Mouse (Mus musculus) gastrocnemius, adult 8-10 months (tissue): ENCODE measurements at regions not wholly inside any gene's neighbourhood (a gene's known extent, or its start where the extent isn't known, plus 50 kb on each side); places are given as distances from the start of the nearest gene placed in this dataset.

Experiments used
- DNase-seq, 2 experiments: peaks; one replicate each; pipeline ENCODE4 v3.0.0; 2022; ENCODE audit warnings: low spot score in 2 of 2

DNA sequence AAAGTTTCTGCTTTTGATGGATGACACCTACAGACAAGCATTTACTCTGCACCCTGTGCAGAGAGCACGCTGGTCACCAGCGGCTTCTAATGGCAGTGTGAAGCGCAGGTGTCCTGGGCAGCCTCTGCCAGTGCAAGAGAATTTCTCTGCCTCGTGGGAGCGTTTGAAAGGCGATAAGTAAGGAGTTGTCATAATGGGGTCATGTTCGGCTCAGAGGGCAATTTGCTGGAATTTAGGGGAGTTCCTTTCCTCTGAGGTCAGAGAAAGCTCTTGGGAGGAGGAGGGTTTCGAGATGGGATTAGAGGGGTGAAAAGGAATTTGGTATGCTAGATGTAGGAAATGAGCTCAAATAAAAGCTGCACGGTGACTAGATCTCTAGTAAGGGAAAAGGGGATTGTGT, 144.5 kb downstream of the Ttc32 start:
- DNase-seq, result no peak

DNA sequence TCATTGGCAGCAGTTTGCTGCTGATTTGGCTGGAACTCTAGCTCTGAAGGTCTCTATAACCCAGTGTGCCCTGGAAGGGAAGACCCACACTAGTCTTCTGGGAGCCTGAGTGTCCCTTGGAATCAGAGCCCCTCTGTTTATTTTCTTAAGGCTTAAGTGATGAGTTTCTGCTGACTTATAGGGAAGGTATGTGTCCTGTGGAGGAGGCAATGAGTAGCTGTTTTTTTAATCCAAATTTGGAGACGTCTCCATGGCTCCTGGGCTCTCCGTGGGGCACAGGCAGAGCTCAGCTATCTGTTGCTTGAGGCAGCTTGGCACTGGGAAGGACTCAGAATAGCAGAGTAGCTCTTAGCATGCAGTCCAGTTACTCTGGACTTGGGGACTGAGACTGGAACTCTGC, 146.4 kb downstream of the Ttc32 start:
- no peak for DNase-seq

DNA sequence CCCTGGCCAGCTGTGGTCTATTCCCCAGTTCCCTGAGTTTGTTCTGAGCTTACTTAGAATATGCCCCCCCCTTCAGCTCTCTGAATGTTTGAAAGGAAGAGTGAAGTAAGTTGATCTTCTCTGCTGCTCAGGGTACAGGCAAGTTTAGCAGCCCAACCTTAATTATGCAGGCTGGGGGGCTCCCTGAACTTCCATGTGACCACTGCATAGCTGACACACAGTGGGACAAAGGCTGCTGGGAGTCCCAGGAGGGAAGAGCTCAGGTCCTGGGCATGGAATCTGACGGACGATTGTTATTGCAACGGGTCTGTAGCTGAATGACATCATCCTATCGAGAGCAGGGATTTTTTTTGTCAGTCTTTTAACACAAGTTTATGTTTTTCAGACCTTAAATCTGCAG, 148.8 kb downstream of the Ttc32 start:
- DNase-seq, result no peak

DNA sequence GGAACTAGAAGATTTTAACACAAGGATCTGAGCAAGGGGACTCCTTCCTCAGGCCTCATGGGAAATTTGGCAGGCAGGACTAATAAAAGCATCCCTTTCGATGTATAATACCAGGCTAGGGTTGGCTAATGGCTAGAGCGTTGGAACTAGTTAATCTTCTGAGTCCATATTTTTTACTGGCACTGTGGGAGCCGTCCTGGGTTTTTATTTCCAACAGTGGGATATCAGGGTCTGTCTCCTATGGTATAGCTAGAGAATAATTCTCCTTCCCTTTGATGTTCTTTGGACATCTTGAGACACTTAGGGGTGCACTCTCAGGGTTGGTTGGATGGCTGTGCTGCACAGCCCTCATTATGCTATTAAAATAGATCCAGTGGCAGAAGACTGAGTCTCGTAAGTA, 150.9 kb downstream of the Ttc32 start:
- no peak for DNase-seq

DNA sequence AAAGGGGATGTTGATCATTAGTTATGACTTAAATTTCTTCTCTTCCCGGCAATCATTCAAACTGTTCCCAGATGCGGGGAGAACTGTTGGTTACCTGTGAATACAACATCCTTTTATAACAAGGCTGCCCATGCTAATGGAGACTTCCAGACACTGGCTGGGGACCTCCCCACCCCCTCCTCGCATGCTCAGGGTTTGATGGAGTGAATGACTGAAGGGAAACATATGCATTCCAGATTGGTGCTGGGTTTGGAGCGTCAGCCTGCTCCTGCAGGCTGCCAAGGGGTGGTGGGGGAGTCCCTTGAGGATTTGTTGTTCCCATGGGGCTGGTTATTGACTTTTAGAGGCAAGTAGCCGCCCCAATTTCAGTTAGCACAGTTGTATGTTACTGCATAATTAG, 161.9 kb downstream of the Ttc32 start:
- DNase-seq, result no peak

DNA sequence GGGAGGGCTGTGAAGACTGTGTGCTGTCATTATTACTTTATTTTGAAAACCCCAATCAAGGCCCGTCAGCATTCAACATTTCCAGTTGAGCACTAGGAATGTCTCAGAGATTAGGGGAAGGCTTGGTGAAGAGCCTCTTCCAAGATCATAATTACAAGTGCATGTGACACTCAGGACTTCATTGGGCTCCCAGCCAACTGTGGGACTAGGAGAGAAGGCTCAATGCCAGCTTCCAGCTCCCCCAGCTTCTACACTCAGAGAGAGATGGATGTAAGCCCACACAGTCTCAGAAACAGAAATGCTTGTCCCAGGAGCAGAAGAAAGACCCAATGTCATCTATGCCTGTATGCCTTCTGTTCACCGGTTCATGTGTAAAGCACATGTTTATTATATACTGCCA, 169.5 kb downstream of the Ttc32 start:
- DNase-seq, result no peak

DNA sequence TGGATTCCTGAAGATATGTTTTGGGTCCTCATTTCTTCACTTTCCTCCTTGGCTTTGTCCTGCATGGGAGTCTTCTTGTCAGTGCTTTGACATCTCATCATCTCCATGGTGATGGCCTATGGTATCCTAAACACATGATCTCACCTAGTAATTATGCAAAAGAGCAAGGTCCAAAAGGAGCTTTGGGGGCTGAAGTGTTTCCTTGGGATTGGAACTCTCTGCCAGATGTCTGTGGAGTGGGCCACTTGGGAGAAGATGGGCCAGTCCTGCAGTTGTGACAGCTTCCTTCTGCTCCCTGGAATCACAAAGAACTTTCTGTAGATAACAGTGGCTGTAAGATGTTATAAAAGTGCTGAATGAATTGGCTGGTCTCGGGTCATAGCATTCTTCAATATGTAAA, 182.4 kb downstream of the Ttc32 start:
- DNase-seq, result no peak

DNA sequence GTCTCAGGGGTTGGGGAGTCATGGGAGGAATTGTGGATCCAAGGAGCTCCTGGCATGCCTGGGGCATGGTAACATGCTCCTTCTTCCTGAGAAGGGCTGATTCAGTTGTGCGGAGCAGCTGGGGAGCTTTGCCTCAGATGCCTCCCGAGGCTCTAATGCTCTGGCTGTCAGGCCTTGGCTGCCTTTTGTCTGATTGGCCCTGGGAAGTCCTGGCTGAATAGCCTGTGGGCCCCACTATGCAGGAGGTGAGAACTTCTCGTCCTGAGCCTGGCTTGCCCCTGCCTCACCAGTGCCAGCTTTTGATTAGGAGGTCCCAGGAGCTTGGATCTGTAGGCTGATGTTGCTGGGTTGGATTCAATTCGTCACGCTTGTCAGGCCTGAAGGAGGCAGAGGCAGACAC, 195.2 kb downstream of the Ttc32 start:
- DNase-seq, result no peak

DNA sequence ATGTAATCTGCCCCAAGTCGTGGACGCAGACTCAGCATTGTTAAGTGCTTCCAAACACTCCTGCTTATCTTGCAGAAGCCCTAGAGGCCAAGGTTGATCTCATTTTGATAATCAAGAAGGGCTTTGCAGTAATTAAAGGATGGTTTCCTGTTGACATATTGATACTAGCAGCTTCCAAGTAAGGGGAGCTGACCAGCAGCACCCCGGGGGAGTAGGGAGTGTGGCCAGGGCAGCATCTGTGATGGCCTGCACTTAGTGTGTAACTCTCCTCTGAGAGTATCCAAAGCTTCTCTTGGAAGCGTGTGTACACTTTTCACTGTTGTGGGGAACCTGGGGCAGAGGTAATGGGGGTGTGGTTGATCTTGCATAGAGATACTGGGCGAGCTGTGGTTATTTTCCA, 198.1 kb downstream of the Ttc32 start:
- peak in 1 of 2 experiments; percentile 16 for DNase-seq

DNA sequence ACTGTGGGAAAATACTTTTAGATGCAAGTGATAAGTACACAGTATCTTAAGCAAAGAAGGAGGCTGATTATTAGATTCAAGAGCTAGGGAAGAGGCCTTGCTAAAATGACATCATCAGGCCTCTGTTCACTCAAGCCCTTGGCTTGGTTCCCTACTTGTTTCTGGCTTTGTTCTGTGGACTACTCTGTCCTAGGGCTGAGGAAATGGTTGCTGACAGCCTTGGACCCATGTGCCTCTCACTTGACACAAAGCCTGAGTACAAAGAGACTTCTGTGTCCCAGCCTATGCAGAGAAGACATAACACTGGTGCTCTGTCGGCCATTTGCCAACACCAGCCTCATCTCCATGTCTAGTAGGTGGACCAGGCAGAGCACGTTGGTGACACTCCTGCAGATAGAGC, 198.7 kb downstream of the Ttc32 start:
- peak in 1 of 2 experiments; percentile 9 for DNase-seq

DNA sequence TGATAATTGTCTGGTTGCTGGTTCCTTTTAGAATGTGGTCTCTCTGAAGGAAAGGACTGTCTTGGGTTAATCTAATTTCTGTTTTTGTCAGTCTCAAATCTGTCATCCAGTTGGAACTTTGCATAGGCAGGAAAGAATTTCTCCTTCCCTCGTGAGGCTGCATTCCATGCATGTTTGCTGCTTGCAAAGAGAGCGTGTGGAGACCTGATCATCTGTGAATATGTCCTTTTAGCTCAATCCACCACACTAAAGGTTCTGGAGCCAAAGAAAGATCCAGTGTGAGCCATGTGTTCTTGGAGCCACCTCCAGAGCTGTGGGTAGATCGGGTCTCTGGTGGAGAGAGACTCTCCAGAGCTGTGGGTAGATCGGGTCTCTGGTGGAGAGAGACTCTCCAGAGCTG, 200.2 kb downstream of the Ttc32 start:
- no peak for DNase-seq

DNA sequence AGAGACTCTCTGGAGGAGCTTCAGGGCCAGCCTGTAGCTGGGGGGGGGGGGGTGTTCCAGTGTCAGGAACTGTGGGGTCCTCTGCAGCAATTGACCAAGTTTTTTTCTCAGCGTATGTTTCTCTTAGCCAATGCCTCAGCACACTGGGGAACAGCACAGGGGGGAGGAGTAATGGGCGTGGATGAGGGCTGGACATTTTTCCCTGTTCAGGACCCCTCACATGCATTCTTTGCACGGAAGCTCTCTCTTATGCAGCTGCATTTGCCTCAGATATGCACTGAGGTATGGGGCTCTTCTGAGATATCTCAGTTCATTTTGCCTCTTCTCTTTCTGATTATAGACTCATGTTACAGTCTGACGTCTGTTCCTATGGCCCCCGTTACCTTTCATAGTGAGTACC, 200.8 kb downstream of the Ttc32 start:
- DNase-seq, result no peak

DNA sequence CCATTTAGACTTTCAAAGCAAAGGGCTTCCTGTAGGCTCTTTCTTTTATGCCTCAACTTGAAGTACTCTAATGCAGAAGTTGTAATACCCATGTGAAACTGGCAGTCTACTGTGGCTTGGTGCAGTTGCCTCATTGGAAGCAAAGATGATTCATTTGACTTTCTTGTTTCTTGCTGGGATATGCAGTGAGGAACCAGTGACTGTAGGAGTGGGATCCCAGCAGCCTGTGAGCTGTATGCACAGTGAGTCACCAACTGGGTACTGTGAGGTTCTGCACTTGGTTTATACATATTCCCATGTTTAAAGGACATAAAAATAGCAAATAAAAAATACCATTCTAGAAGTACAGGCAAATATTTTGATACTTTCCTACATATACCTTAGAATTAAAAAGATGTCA, 202.6 kb downstream of the Ttc32 start:
- DNase-seq, result no peak

DNA sequence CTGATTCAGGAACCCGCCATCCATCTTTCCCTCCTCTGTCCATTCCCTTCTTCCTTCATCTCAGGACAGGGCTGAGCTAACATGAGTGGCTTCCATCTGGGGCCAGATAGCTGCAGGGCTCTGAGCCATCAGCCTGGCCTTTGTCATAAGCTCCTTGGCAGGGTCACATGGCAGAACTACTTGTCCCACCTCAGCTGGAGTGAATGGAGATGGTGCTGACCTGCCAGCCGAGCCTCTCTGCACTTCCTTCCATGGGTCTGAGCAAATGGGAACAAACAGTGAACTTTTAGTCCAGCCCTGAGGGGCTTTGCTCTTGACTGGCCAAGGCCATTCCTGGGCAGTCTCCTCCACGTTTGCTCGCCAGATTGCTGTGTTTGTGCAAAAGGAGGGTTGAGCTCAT, 206.1 kb downstream of the Ttc32 start:
- DNase-seq, result no peak

DNA sequence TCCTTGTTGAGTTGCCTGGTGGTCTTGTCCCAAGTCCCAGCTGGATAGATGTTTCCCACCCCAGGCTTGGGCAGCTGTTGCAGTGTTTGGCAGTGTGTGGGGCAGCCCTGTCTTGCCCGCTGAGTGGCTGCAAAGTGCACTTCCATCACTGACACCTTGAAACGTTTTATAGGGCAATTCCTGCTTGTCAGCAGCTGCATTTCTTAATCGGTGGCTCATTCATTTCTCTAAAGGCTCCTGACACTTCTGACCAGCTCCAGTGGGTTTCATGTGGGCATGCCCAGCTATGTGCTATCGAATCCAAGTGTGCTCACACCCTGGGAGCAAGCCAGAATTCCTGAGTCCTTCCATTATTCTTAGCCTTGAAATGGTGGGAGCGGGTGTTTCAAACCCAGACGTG, 207.7 kb downstream of the Ttc32 start:
- no peak for DNase-seq

DNA sequence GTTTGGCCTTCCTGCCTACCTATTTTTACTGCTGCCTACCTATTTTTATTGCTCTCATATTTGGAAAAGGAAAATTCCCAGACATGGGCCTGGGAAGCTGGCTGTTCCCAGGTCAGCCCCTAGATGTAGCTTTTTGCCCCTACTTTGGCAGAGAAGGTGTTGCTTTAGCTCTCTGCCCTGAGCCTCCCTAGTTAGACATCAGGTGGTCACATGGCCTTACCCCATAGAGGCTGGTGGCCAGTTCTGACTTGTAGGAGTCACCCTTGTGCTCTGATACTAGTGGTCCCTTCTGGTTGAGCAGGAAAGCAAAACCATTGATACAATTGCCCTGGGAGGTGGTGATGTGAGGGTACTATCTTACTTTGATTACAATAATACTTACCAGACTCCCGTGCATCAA, 208.2 kb downstream of the Ttc32 start:
- no peak for DNase-seq

DNA sequence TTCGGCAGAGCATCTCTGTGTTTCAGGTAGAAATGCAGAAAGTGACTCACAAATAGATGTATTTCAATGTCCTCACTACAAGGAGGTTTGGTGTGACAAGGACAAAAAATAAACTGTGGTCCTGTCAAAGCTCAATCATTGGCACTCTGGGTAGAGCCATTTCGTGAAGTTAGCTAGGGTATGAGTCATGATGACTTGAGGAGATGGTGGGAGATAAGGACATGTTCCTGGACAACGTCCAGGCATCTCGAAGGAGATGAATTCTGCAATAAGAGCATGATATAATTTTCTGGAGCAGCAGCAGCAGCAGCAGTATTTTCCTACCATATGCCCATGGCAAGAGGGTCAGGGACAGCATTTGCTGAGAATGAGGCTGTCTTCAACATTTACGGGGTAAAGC, 217.7 kb downstream of the Ttc32 start:
- DNase-seq, result no peak

DNA sequence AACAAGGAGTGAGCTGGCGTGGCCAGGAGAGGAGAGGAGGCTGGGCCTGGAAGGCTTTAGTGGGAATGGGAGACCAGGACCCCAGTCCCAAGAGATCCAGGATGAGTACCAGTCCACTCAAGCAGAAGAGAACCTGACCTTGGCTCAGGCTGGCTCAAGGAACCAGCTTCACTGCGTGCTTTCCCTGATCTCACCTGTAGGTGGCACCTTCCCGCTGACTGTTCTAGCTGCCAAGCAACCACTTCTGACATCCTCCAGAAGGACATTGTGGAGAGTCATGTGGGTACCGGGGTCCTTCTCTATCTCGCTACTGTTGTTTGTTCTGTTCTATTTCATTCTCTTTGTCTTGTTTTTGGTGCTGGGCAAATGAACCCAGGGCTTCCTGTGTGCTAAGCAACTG, 222.0 kb downstream of the Ttc32 start:
- DNase-seq, result peak in 1 of 2 experiments; percentile 12

DNA sequence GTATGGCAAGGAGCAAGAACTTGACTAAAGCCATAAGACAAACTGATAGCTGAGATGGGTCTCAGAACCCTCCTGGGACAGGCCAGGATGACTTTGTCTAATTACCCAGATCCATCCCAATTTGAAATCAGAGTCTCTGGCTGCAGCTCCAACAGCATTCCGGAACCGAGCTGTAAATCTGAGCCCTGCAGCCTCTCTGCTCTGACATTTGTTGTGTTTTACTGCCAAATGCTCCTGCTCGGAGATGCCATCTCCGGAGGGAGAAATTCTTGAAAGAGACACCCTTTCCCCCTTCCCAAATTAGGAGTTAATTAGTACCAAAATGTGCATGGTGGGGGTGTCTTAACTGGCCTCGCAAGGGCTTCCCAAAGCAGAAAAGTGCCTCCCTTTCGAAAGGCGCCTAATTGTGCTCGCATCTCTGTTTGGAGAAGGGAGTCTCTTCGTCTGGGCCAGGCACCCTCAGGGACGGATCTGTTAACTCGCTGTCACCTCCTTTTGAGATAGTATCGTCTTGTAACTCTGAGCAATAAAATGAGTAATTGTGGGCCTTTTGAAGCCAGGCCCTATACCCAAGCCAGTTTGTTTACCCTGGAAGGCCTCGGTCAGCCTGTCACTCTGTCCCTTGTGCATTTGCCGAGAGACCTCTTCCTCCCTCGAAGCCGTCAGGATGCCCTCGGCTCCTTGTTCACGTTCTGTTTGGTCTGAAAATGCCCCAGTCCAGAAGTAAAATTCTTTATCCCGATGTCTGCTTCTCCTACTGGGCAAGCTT, 223.7 kb downstream of the Ttc32 start:
- DNase-seq, result no peak

DNA sequence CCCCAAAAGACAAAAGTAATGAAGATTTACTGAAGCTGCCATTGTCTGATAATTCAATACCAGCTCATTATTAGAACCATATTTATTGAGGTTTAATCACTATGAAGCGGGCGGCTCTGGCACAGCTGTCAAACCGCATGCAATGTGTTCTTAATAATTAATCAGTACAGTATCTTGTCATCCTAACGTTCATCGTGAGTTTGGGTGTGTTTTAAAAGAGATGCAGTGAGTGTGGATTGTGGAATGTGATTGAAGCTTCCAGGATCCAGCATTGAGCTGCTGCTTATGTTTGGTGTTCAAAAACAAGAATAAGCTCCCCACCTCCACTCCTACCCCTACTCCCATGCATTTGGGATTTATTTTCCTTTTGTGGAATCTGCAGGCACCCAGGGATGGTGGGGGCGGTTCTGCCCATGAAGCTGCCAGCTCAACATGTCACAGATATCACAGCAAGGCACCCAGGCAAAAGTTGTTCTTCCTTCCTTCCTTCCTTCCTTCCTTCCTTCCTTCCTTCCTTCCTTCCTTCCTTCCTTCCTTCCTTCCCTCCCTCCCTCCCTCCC, 224.6 kb downstream of the Ttc32 start:
- no peak for DNase-seq

DNA sequence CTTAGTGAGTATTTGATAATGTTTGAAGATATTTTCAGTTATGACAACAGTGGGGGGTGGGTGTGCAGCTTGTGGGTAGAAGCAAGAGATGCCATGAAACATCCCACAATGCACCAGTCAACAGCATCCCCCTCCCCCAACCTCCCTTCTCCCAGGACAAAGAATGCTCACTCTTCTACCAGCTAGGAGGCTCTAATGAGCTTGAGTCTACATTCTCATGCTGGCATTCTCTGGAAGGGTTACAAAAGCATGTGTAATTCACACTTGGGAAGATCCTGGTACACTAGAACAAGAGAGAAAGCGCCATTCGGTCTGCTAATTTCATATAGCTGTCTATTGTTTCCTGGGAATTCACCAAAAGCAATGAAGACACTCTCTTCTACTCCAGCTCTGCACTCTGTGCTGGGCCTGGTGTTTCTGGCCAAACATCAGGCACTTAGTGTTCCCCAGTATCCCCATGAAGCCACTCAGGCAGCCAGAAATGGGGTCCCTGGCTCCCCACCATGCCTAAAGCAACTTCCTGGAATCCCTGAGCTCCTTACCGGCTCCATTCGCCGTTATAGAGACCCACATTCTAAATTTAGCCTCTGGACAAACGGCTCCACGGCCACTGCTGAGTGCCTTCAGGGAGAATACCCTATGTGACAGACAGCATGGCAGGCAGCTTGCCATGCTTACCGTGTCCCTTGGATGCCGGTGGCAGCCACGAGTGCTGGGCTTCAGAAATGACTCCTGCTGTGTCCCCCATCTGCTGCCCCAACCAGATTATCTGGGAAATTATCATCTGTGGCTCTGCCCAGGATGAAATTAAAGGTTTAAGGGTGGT, 226.1 kb downstream of the Ttc32 start:
- peak in 1 of 2 experiments; percentile 6 for DNase-seq

DNA sequence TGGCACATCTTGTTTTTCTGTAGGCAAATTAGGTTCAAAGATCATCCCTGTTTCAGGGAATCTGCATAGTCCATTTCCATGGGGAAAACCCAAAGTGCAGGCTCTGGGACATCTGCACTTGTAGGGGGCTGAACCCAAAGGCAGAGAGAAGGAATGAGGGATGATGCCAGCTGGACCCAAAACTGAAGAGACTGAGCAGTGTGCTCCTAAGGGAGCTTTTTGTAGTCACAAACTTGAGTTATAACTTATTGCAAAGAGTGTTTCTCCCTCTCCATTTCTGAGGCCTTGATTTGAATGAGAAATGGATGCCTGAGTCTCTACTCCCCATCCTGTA, 226.7 kb downstream of the Ttc32 start:
- DNase-seq, result no peak

DNA sequence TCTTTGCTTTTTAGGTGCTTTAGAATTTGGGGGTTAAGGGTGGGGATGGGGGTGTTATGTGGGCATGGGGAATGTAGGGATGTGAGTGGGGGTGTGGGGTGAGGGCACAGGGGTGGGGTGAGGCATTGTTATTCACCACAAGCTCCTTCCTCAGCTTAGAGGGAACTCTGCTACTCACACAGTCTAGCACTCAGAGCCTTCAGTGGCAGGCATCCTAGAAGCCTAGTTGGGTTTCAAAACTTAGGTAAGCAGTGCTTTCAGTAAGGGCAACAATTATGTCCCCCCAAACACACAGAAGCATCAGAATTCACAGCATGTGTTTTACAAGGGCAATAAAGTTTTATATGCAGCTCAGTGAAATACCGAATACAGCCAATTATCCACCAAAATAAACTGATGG, 228.4 kb downstream of the Ttc32 start:
- DNase-seq, result no peak
